Mouse (Mus musculus) small intestine, adult 2 months (tissue): Measurements from ENCODE around the gene Nxf1. TPM values are rescaled to one million over a fixed set of nuclear protein-coding genes. Genes with fewer than 3 reads are reported as not detected.

Source experiments
- H3K27ac ChIP-seq: fragments of 200-500 bp; 2 replicates; pipeline ENCODE4 v1.5.1; 2012; ENCODE audit warnings: low read depth, low read length, control low read depth, inconsistent platforms; ENCODE audit not compliant: insufficient read depth
- H3K27me3 ChIP-seq: fragments of 200-500 bp; 2 replicates; pipeline ENCODE4 v1.6.1; 2012; ENCODE audit warnings: mild to moderate bottlenecking, moderate library complexity, low read length, inconsistent platforms; ENCODE audit not compliant: control insufficient read depth, insufficient read depth
- H3K36me3 ChIP-seq: fragments of 200-500 bp; 2 replicates; pipeline ENCODE4 v1.6.1; 2012; ENCODE audit warnings: mild to moderate bottlenecking, low read length, control low read depth, inconsistent platforms; ENCODE audit not compliant: control insufficient read depth, insufficient read depth
- H3K4me1 ChIP-seq: fragments of 200-500 bp; 2 replicates; pipeline ENCODE4 v1.6.1; 2012; ENCODE audit warnings: low read length, inconsistent platforms, mixed read lengths; ENCODE audit not compliant: control insufficient read depth, insufficient read depth, insufficient read length
- H3K4me3 ChIP-seq: fragments of 200-500 bp; 2 replicates; pipeline ENCODE4 v1.5.1; 2012; ENCODE audit warnings: low read depth, mild to moderate bottlenecking, control low read depth, inconsistent platforms, low read length, moderate library complexity
- CTCF ChIP-seq: fragments of 200-500 bp; IDR thresholded peaks from 2 replicates; pipeline ENCODE4 v1.5.1; 2012; ENCODE audit warnings: low read depth, mild to moderate bottlenecking, control low read depth, inconsistent platforms, low read length, moderate library complexity, mixed read lengths; ENCODE audit not compliant: insufficient replicate concordance, insufficient read length; ENCODE audit errors: extremely low read depth
- POLR2A ChIP-seq: fragments of 200-500 bp; IDR thresholded peaks from 2 replicates; pipeline ENCODE4 v1.6.1; 2012; ENCODE audit warnings: low read depth, mild to moderate bottlenecking, control low read depth, inconsistent platforms, low read length, moderate library complexity
- WGBS: fragments of 180-500 bp; shearing (Covaris S2); methylation state at CpG from one replicate; pipeline ENCODE4 v1.1.7; 2018; 5-methylcytosine and 5-hydroxymethylcytosine counted together
- polyA plus RNA-seq: library from polyadenylated mRNA; depleted of rRNA; stranded (reverse); fragments of >200 nt; gene quantifications from 2 replicates; pipeline ENCODE4 v1.2.3, GENCODE M21; 2012

Gene Nxf1
- polyA plus RNA-seq, 1 experiment, result 25.4 TPM

DNA sequence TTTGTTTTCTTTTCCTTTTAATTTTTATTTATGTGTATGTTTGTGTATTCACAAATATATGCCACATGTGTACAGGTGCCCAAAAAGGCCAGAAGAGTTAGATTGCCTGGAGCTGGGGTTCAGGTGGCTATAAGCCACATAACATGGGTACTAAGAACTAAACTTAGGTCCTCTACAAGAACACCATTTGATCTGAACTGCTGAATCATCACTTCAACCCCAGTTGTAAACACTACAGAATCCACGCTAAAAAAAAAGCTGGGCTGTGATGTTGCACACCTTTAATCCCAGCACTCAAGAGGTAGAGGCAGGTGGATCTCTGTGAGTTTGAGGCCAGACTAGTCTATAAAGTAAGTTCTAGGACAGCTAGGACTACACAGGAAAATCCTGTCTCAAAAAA, 35.5 kb upstream of the Nxf1 start:
- peaks cover 18% of the 10 kb centered on the region for H3K36me3 ChIP-seq
- TF ChIP-seq POLR2A, result no peak
- no peak for TF ChIP-seq CTCF
- H3K4me1 ChIP-seq, result peaks cover 6% of the 10 kb centered on the region; the same call in 1 of the 2 replicates
- no peak overlapping the region for H3K4me3 ChIP-seq
- 41% methylated on average over 1 of the region's 1 CpGs for WGBS
- no peaks in the 10 kb centered on the region for H3K27me3 ChIP-seq
- H3K27ac ChIP-seq, result no peak overlapping the region

DNA sequence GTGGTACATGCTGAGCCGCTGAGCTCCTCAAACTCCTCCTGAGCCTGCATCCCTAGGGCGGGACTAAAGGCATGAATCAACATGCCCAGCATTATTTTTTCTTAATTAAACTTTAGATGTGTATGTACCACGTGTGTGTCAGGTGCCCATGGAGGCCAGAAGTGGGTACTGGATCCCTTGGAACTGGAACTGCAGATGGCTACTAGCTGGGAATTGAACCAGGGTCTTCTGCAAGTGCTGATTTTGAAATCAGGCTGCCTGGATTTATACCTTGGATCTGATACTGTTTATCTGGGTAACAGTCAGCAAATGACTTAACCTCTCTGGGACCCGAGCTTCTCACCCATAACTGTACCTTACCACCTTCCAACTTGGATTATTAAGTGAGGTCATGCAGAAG, 34.9 kb upstream of the Nxf1 start:
- H3K4me3 ChIP-seq, result no peak overlapping the region; the same call in 1 of the 2 replicates

DNA sequence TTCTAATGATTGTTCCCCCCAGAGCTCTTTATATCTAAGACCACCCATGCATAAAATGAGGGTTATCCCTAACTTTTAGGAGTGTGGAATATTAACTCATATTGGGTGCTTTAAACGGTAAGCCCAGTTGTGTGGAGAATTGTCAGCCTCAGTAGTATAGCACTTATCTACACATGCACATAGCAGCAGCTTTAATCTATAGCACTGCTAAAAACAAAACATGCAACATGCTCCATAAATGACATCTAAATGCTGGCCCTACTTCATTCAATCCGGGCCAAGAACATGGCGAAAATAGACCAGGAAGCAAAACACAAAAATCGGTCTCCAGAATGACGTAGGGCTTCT, 34.3 kb upstream of the Nxf1 start:
- peak overlapping the region; percentile 74 for H3K4me3 ChIP-seq
- H3K27ac ChIP-seq, result peak overlapping the region; percentile 98
- H3K36me3 ChIP-seq, result peaks cover 22% of the 10 kb centered on the region
- WGBS, result under 1% methylated on average over 5 of the region's 5 CpGs
- peaks cover 1% of the 10 kb centered on the region; the same call in 1 of the 2 replicates for H3K4me1 ChIP-seq
- no peak for TF ChIP-seq CTCF
- no peak for TF ChIP-seq POLR2A
- H3K27me3 ChIP-seq, result no peaks in the 10 kb centered on the region

More for the DNA sequence above, 34.9 kb upstream of the Nxf1 start:
- H3K27me3 ChIP-seq, result no peaks in the 10 kb centered on the region
- peaks cover 2% of the 10 kb centered on the region; the same call in 1 of the 2 replicates for H3K4me1 ChIP-seq
- TF ChIP-seq POLR2A, result no peak
- no peak for TF ChIP-seq CTCF
- WGBS, result 27% methylated on average over 4 of the region's 4 CpGs
- H3K27ac ChIP-seq, result no peak overlapping the region
- H3K36me3 ChIP-seq, result peaks cover 22% of the 10 kb centered on the region

DNA sequence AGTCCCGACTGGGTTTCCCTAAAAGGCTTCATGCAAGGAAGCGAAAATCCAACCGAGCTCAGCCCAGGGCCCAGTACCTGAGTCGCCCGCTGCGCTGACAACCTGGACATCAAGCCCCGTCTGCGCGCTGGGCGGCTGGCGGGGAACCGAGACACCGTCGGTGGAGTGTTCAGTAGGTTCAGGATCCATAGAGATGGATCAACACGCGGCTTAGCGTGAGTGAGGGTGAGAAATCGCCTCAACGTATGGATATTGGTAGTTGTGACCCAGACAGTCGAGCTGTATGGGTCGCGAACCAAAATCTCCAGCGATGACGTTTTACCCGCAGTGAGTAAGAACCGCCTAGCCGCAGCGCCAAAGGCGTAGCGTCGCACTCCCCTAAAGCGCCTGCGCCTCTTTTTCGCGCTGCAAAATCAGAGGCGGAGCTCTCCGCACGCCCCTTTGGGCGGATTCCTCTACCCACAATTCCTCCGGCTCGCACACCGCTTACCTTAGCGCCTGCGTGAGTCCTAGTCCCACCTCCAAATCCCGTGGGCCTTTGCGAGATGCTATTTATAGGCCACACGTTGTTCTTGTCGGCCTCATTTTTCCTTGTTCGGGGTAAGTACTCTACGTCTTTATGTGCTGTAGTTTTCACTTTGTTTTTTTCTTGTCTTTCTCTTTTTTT, 33.8 kb upstream of the Nxf1 start, which contains the start of gene Slc3a2:
TSS of gene Slc3a2 (minus strand) at position 463 of the 667 bp plus-strand sequence.
- WGBS, result under 1% methylated on average over 50 of the region's 50 CpGs
- H3K27me3 ChIP-seq, result no peaks in the 10 kb centered on the region
- TF ChIP-seq CTCF (no peak), POLR2A (peak; percentile 75)

DNA sequence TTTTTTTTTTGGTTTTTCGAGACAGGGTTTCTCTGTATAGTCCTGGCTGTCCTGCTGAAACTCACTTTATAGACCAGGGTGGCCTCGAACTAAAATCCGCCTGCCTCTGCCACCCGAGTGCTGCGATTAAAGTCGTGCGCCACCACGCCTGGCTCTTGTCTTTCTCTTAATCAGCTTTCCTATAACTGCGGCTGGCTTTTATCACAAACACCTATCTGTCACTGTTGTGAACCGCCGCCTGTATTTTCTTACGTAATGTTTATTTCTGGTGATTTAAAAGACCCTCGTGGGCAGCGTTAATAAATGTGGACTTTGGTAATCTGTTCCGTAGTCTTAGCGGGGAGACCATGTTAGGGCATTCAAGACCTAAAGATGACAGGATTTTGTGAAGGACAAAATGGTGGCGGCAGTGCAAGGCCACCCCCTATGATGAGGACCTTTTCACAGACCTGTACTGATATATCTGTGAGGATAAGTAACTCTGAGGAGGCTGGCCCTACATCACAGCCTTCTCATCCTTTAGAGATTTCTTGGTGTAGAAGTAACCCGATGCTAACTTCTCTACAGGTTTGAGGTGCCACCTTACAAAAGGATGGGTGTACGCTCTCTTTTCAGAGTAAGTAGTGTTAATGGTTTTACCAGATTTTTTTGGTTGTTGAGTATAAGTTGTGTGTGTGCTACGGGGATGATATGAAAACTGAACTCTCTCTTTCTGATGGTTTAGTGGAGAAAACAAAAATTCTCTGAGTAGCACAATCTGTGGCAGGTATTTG, 33.1 kb upstream of the Nxf1 start:
- Histone ChIP-seq H3K36me3 (peaks cover 22% of the 10 kb centered on the region), H3K27ac (peak overlapping the region; percentile 89), H3K27me3 (no peaks in the 10 kb centered on the region), H3K4me1 (no peaks in the 10 kb centered on the region; the same call in 1 of the 2 replicates), H3K4me3 (peak overlapping the region; percentile 74)
- TF ChIP-seq CTCF (no peak), POLR2A (no peak)
- WGBS, result under 1% methylated on average over 20 of the region's 20 CpGs

More for the DNA sequence above, 33.8 kb upstream of the Nxf1 start, which contains the start of gene Slc3a2:
- Histone ChIP-seq H3K4me3 (peak within 1 kb of the TSS; percentile 74), H3K4me1 (no peaks in the 10 kb centered on the region; the same call in 1 of the 2 replicates), H3K36me3 (peaks cover 22% of the 10 kb centered on the region), H3K27ac (peak within 1 kb of the TSS; percentile 98)

DNA sequence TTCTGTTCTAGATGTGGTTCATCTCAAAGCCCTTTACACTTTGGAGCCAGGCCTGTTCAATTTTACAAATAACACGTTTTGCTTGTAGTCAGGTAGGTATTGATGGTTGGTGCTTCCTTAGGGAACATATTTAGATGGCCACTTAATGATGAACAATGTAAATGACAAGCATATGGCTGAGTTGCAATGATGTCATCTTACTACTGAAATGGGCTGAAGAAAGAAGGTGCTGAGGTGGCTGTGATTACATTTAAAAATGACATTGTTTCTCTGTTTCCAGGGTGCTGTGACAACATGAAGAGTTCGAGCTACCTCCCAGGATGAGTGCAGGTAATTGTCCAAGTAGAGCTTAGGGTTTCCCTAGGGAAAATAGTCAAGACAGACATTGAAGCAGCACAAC, 32.5 kb upstream of the Nxf1 start:
- under 1% methylated on average over 2 of the region's 2 CpGs for WGBS
- H3K4me3 ChIP-seq, result no peak overlapping the region
- no peaks in the 10 kb centered on the region for H3K27me3 ChIP-seq
- H3K27ac ChIP-seq, result no peak overlapping the region
- peaks cover 22% of the 10 kb centered on the region for H3K36me3 ChIP-seq
- no peak for TF ChIP-seq POLR2A
- no peak for TF ChIP-seq CTCF
- no peaks in the 10 kb centered on the region; the same call in 1 of the 2 replicates for H3K4me1 ChIP-seq

DNA sequence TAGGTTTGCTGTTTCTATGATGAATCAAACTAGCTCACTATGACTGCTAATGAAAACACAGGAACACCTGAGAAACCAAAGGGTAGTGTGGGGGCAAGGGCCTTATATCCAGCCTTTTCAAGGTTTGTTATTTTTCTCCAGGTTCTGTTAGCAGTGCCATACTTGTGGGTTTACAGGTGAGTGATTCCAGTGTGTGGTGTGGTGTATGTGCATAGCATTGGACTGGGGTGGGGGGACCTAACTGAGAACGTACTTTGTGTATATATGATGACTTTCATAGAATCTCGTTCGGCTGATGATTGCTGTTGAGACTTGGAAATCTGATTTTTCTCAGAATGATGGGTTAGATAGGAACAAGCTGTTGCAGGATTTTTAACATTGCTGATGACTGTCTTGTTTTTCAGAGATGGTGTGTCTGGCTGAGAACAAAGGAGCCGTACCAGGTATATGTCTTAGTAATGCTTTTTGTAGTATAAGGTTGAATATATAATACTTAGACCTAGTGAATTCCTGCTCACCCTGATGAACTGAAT, 31.7 kb upstream of the Nxf1 start:
- Histone ChIP-seq H3K27me3 (no peaks in the 10 kb centered on the region), H3K36me3 (peaks cover 22% of the 10 kb centered on the region), H3K4me3 (no peak overlapping the region), H3K27ac (no peak overlapping the region), H3K4me1 (no peaks in the 10 kb centered on the region; the same call in 1 of the 2 replicates)
- 35% methylated on average over 4 of the region's 4 CpGs for WGBS
- no peak for TF ChIP-seq POLR2A
- no peak for TF ChIP-seq CTCF
